Mouse (Mus musculus): ENCODE measurements at regions not wholly inside any gene's neighbourhood (a gene's known extent, or its start where the extent isn't known, plus 50 kb on each side); places are given as distances from the start of the nearest gene placed in this dataset.

- Histone ChIP-seq H3K9me3 (replicated peaks; ENCODE audit: insufficient read depth, low read length) (no peaks in the 10 kb centered on the region), H3K27me3 (ENCODE audit: control insufficient read depth in 1 of 2, insufficient read depth in 2 of 2, low read length in 2 of 2) (no peaks in the 10 kb centered on the region)
- TF ChIP-seq E2F4 (IDR thresholded peaks at IDR 0.05; ENCODE audit: borderline replicate concordance, low read depth, low read length), result no peak
- TF ChIP-seq GABPA (IDR thresholded peaks at IDR 0.05; ENCODE audit: low read depth, low read length), result no peak
- no peak for TF ChIP-seq NELFE (IDR thresholded peaks at IDR 0.05; ENCODE audit: low read depth, low read length)
- no peak for TF ChIP-seq CHD1 (IDR thresholded peaks at IDR 0.05; ENCODE audit: low read depth, low read length)
- TF ChIP-seq SMC3 (IDR thresholded peaks at IDR 0.05; ENCODE audit: low read depth, low read length), result no peak
- TF ChIP-seq POLR2A (IDR thresholded peaks at IDR 0.05; ENCODE audit: control insufficient read depth in 1 of 2, insufficient read depth in 1 of 2, low read depth in 1 of 2, low read length in 2 of 2, poor library complexity in 1 of 2), result no peak
- TF ChIP-seq RCOR1 (IDR thresholded peaks at IDR 0.05; ENCODE audit: low read depth, low read length), result no peak
- no peak for TF ChIP-seq UBTF (IDR thresholded peaks at IDR 0.05; ENCODE audit: borderline replicate concordance, insufficient read depth, low read depth, low read length)
- no peak for TF ChIP-seq CHD2 (IDR thresholded peaks at IDR 0.05; ENCODE audit: low read length)
- no peak for TF ChIP-seq TAL1 (IDR thresholded peaks at IDR 0.05; ENCODE audit: low read length)
Measured at GRCm38 (mm10) chr7:136082253-136082867, 366.2 kb upstream of the Mki67 start.

GRCm38 (mm10) chr7:136083005-136083404, 366.8 kb upstream of the Mki67 start:
- Histone ChIP-seq H3K9me3 (replicated peaks; ENCODE audit: insufficient read depth, low read length) (no peaks in the 10 kb centered on the region), H3K4me3 (ENCODE audit: control insufficient read depth in 1 of 2, insufficient read depth in 1 of 2, low read depth in 2 of 2, low read length in 2 of 2) (no peak overlapping the region), H3K36me3 (ENCODE audit: control insufficient read depth in 1 of 2, insufficient read depth in 2 of 2, low read length in 2 of 2) (no peaks in the 10 kb centered on the region), H3K27ac (ENCODE audit: control insufficient read depth, low read depth, low read length) (no peak overlapping the region), H3K4me1 (ENCODE audit: control insufficient read depth in 1 of 2, insufficient read depth in 2 of 2, low read length in 2 of 2) (no peaks in the 10 kb centered on the region), H3K9ac (ENCODE audit: control insufficient read depth, low read depth, low read length, poor library complexity, severe bottlenecking) (no peak overlapping the region), H3K27me3 (ENCODE audit: control insufficient read depth in 1 of 2, insufficient read depth in 2 of 2, low read length in 2 of 2) (no peaks in the 10 kb centered on the region), H3K79me2 (ENCODE audit: control insufficient read depth, insufficient read depth, low read length, poor library complexity) (no peaks in the 10 kb centered on the region)
- DNase-seq (ENCODE audit: low read depth, low spot score), result no peak
- TF ChIP-seq CHD2 (IDR thresholded peaks at IDR 0.05; ENCODE audit: low read length) (no peak), ZKSCAN1 (IDR thresholded peaks at IDR 0.05; ENCODE audit: low read depth, low read length) (no peak), HCFC1 (IDR thresholded peaks at IDR 0.05; ENCODE audit: low read depth, low read length) (no peak), NELFE (IDR thresholded peaks at IDR 0.05; ENCODE audit: low read depth, low read length) (no peak), USF1 (IDR thresholded peaks at IDR 0.05; ENCODE audit: low read depth, low read length) (no peak), MAFK (IDR thresholded peaks at IDR 0.05; ENCODE audit: borderline replicate concordance, low read depth, low read length) (no peak), POLR2AphosphoS2 (IDR thresholded peaks at IDR 0.05; ENCODE audit: low read length) (no peak), KAT2A (conservative IDR thresholded peaks at IDR 0.05; ENCODE audit: low read depth, low read length) (no peak), SMC3 (IDR thresholded peaks at IDR 0.05; ENCODE audit: low read depth, low read length) (no peak), EP300 (IDR thresholded peaks at IDR 0.05; ENCODE audit: low read depth in 1 of 2, low read length in 2 of 2) (no peak), TBP (IDR thresholded peaks at IDR 0.05; ENCODE audit: low read depth, low read length) (no peak), MYB (IDR thresholded peaks at IDR 0.05; ENCODE audit: low read depth, low read length) (no peak), MAZ (IDR thresholded peaks at IDR 0.05; ENCODE audit: low read depth, low read length) (no peak), E2F4 (IDR thresholded peaks at IDR 0.05; ENCODE audit: borderline replicate concordance, low read depth, low read length) (no peak)

More at GRCm38 (mm10) chr7:136082253-136082867, 366.2 kb upstream of the Mki67 start:
- H3K4me1 ChIP-seq (ENCODE audit: control insufficient read depth in 1 of 2, insufficient read depth in 2 of 2, low read length in 2 of 2), result no peaks in the 10 kb centered on the region
- no peak overlapping the region for H3K4me3 ChIP-seq (ENCODE audit: control insufficient read depth in 1 of 2, insufficient read depth in 1 of 2, low read depth in 2 of 2, low read length in 2 of 2)
- no peak overlapping the region for H3K9ac ChIP-seq (ENCODE audit: control insufficient read depth, low read depth, low read length, poor library complexity, severe bottlenecking)
- H3K79me2 ChIP-seq (ENCODE audit: control insufficient read depth, insufficient read depth, low read length, poor library complexity), result no peaks in the 10 kb centered on the region
- no peaks in the 10 kb centered on the region for H3K36me3 ChIP-seq (ENCODE audit: control insufficient read depth in 1 of 2, insufficient read depth in 2 of 2, low read length in 2 of 2)
- no peak overlapping the region for H3K27ac ChIP-seq (ENCODE audit: control insufficient read depth, low read depth, low read length)
- DNase-seq (ENCODE audit: low read depth, low spot score), result no peak

All from MEL (cell line).